Mouse (Mus musculus): Measurements from ENCODE around the gene Jakmip3. TPM values are rescaled to one million over a fixed set of nuclear protein-coding genes. Genes with fewer than 3 reads are reported as not detected.

Gene Jakmip3
- total and polyA plus RNA-seq, 3 experiments, result not detected

GRCm38 (mm10) chr7:139011586-139011985 lies 71.1 kb downstream of the Jakmip3 start:
- H3K79me2 ChIP-seq (replicated peaks; ENCODE audit: control insufficient read depth, extremely low read depth, insufficient read depth, poor library complexity, severe bottlenecking), result no peaks in the 10 kb centered on the region
- in situ Hi-C loops (cut with MboI; ENCODE audit: low pct_ligation_motif_present, low pct_unique_long_range_greater_than_20kb, low sequenced_read_pairs), result no loop called here
- DNase-seq (ENCODE audit: extremely low read depth), result no peak
- H3K27ac ChIP-seq (ENCODE audit: insufficient read depth, low read depth), result no peak overlapping the region
- H3K4me3 ChIP-seq (replicated peaks in 1 of 3; ENCODE audit: low read depth in 2 of 3, low read length in 2 of 3, poor library complexity in 1 of 3), result no peak overlapping the region
- no peak overlapping the region for H3K4me2 ChIP-seq (ENCODE audit: insufficient read depth, low read depth, poor library complexity, severe bottlenecking)
- no peak overlapping the region for H3K9ac ChIP-seq (ENCODE audit: insufficient read depth, low read depth)
- H3K4me1 ChIP-seq (ENCODE audit: control insufficient read depth in 1 of 2, insufficient read depth in 2 of 2), result no peaks in the 10 kb centered on the region
- no peaks in the 10 kb centered on the region for H3K36me3 ChIP-seq (replicated peaks in 1 of 2; ENCODE audit: control insufficient read depth in 1 of 2, insufficient read depth in 1 of 2, low read length in 1 of 2)
- dilution Hi-C loops (cut with MboI; ENCODE audit: extremely low pct_ligation_motif_present, extremely low pct_unique_long_range_greater_than_20kb, low sequenced_read_pairs), result no loop called here
- H3K27me3 ChIP-seq (replicated peaks), result peaks cover 87% of the 10 kb centered on the region
- no peak for TF ChIP-seq BHLHE40 (IDR thresholded peaks at IDR 0.05; ENCODE audit: low read depth, low read length)
- no peak for TF ChIP-seq NRF1 (IDR thresholded peaks at IDR 0.05; ENCODE audit: low read depth, low read length)
- no peak for TF ChIP-seq SIN3A (IDR thresholded peaks at IDR 0.05; ENCODE audit: low read length)
- TF ChIP-seq ZNF384 (IDR thresholded peaks at IDR 0.05; ENCODE audit: low read depth, low read length), result no peak
- no peak for TF ChIP-seq TBP (conservative IDR thresholded peaks at IDR 0.05; ENCODE audit: low read depth, low read length)
- TF ChIP-seq TCF12 (IDR thresholded peaks at IDR 0.05; ENCODE audit: low read depth, low read length), result no peak
- TF ChIP-seq MXI1 (IDR thresholded peaks at IDR 0.05; ENCODE audit: low read depth, low read length), result no peak
- TF ChIP-seq HCFC1 (IDR thresholded peaks at IDR 0.05; ENCODE audit: low read depth, low read length), result no peak
- TF ChIP-seq MYC (IDR thresholded peaks at IDR 0.05; ENCODE audit: low read depth, low read length), result no peak
- TF ChIP-seq IRF4 (IDR thresholded peaks at IDR 0.05; ENCODE audit: low read depth, low read length), result no peak
- TF ChIP-seq MAX (IDR thresholded peaks at IDR 0.05; ENCODE audit: low read length), result no peak
- no peak for TF ChIP-seq USF2 (conservative IDR thresholded peaks at IDR 0.05; ENCODE audit: low read depth, low read length)
- TF ChIP-seq ZKSCAN1 (IDR thresholded peaks at IDR 0.05; ENCODE audit: borderline replicate concordance, low read depth, low read length), result no peak
- no peak for TF ChIP-seq MEF2A (IDR thresholded peaks at IDR 0.05; ENCODE audit: borderline replicate concordance, low read depth, low read length)
- H3K9me3 ChIP-seq (replicated peaks; ENCODE audit: low read length), result no peaks in the 10 kb centered on the region

- Histone ChIP-seq H3K79me2 (replicated peaks; ENCODE audit: control insufficient read depth, extremely low read depth, insufficient read depth, poor library complexity, severe bottlenecking) (no peaks in the 10 kb centered on the region), H3K36me3 (replicated peaks in 1 of 2; ENCODE audit: control insufficient read depth in 1 of 2, insufficient read depth in 1 of 2, low read length in 1 of 2) (no peaks in the 10 kb centered on the region), H3K4me3 (replicated peaks in 1 of 3; ENCODE audit: low read depth in 2 of 3, low read length in 2 of 3, poor library complexity in 1 of 3) (no peak overlapping the region), H3K27ac (ENCODE audit: insufficient read depth, low read depth) (no peak overlapping the region), H3K4me2 (ENCODE audit: insufficient read depth, low read depth, poor library complexity, severe bottlenecking) (no peak overlapping the region), H3K9me3 (replicated peaks; ENCODE audit: low read length) (no peaks in the 10 kb centered on the region), H3K4me1 (ENCODE audit: control insufficient read depth in 1 of 2, insufficient read depth in 2 of 2) (no peaks in the 10 kb centered on the region), H3K9ac (ENCODE audit: insufficient read depth, low read depth) (no peak overlapping the region), H3K27me3 (replicated peaks) (peaks cover 88% of the 10 kb centered on the region)
- no peak for TF ChIP-seq POLR2A (IDR thresholded peaks at IDR 0.05; ENCODE audit: low read depth, low read length)
- TF ChIP-seq ZNF384 (IDR thresholded peaks at IDR 0.05; ENCODE audit: low read depth, low read length), result no peak
- no peak for TF ChIP-seq ZKSCAN1 (IDR thresholded peaks at IDR 0.05; ENCODE audit: borderline replicate concordance, low read depth, low read length)
- TF ChIP-seq RAD21 (IDR thresholded peaks at IDR 0.05; ENCODE audit: low read depth, low read length), result no peak
- TF ChIP-seq SIN3A (IDR thresholded peaks at IDR 0.05; ENCODE audit: low read length), result no peak
- TF ChIP-seq TCF12 (IDR thresholded peaks at IDR 0.05; ENCODE audit: low read depth, low read length), result no peak
- TF ChIP-seq KAT2A (IDR thresholded peaks at IDR 0.05; ENCODE audit: insufficient replicate concordance, low read length), result no peak
- TF ChIP-seq USF2 (conservative IDR thresholded peaks at IDR 0.05; ENCODE audit: low read depth, low read length), result no peak
- TF ChIP-seq NELFE (IDR thresholded peaks at IDR 0.05; ENCODE audit: low read depth, low read length), result no peak
- TF ChIP-seq CHD2 (IDR thresholded peaks at IDR 0.05; ENCODE audit: low read length), result no peak
- TF ChIP-seq ETS1 (conservative IDR thresholded peaks at IDR 0.05; ENCODE audit: low read depth, low read length), result no peak
- TF ChIP-seq MAZ (IDR thresholded peaks at IDR 0.05; ENCODE audit: low read depth, low read length), result no peak
- no peak for TF ChIP-seq CTCF (conservative IDR thresholded peaks at IDR 0.05 in 1 of 2, IDR thresholded peaks at IDR 0.05 in 1 of 2; ENCODE audit: low read depth in 2 of 2, low read length in 2 of 2)
- no peak for TF ChIP-seq PAX5 (IDR thresholded peaks at IDR 0.05; ENCODE audit: low read length)
- no peak for TF ChIP-seq NRF1 (IDR thresholded peaks at IDR 0.05; ENCODE audit: low read depth, low read length)
- no peak for TF ChIP-seq IRF4 (IDR thresholded peaks at IDR 0.05; ENCODE audit: low read depth, low read length)
- TF ChIP-seq BHLHE40 (IDR thresholded peaks at IDR 0.05; ENCODE audit: low read depth, low read length), result no peak
- TF ChIP-seq JUN (IDR thresholded peaks at IDR 0.05; ENCODE audit: insufficient read depth, low read depth, low read length), result no peak
- TF ChIP-seq HCFC1 (IDR thresholded peaks at IDR 0.05; ENCODE audit: low read depth, low read length), result no peak
- TF ChIP-seq EP300 (IDR thresholded peaks at IDR 0.05; ENCODE audit: low read length), result no peak
- dilution Hi-C loops (cut with MboI; ENCODE audit: extremely low pct_ligation_motif_present, extremely low pct_unique_long_range_greater_than_20kb, low sequenced_read_pairs) (no loop called here), in situ Hi-C loops (cut with MboI; ENCODE audit: low pct_ligation_motif_present, low pct_unique_long_range_greater_than_20kb, low sequenced_read_pairs) (no loop called here)
- DNase-seq (ENCODE audit: extremely low read depth), result no peak
These were observed 72.3 kb downstream of the Jakmip3 start for GRCm38 (mm10) chr7:139012767-139013369.
